Mouse (Mus musculus) hindbrain, embryonic 16.5 days (tissue): ENCODE data around the gene Oscp1. TPM values are rescaled to one million over a fixed set of nuclear protein-coding genes. Genes with fewer than 3 reads are reported as not detected.

Experiments
- ATAC-seq: fragments of 200-750 bp; cut with Nextera tagmentation; 2 replicates; pipeline ENCODE4 v1.8.0; 2017; ENCODE audit warnings: moderate TSS enrichment, moderate library complexity
- H3K27ac ChIP-seq: fragments of 300-500 bp; sonication (generic); 2 replicates; pipeline ENCODE4 v1.5.1; 2014; ENCODE audit warnings: low read depth, mild to moderate bottlenecking, control low read depth, low read length, moderate library complexity
- H3K27me3 ChIP-seq: fragments of 300-500 bp; sonication (generic); replicated peaks from 2 replicates; pipeline ENCODE4 v1.6.1; 2014; ENCODE audit warnings: low read length; ENCODE audit not compliant: control insufficient read depth, insufficient read depth
- H3K36me3 ChIP-seq: fragments of 300-500 bp; sonication (generic); 2 replicates; pipeline ENCODE4 v1.6.1; 2014; ENCODE audit warnings: mild to moderate bottlenecking, low read length, moderate library complexity, mixed read lengths; ENCODE audit not compliant: control insufficient read depth, insufficient read depth
- H3K4me1 ChIP-seq: fragments of 300-500 bp; sonication (generic); 2 replicates; pipeline ENCODE4 v1.6.1; 2014; ENCODE audit warnings: low read depth, low read length; ENCODE audit not compliant: control insufficient read depth, insufficient read depth
- H3K4me2 ChIP-seq: fragments of 300-500 bp; sonication (generic); 2 replicates; pipeline ENCODE4 v1.6.1; 2014; ENCODE audit warnings: mild to moderate bottlenecking, low read length, control low read depth, moderate library complexity
- H3K4me3 ChIP-seq: fragments of 300-500 bp; sonication (generic); 2 replicates; pipeline ENCODE4 v1.5.1; 2014; ENCODE audit warnings: mild to moderate bottlenecking, low read length, control low read depth, moderate library complexity
- H3K9ac ChIP-seq: fragments of 300-500 bp; sonication (generic); 2 replicates; pipeline ENCODE4 v1.6.1; 2014; ENCODE audit warnings: low read depth, mild to moderate bottlenecking, control low read depth, low read length, moderate library complexity
- H3K9me3 ChIP-seq: fragments of 300-500 bp; sonication (generic); 2 replicates; pipeline ENCODE4 v1.6.1; 2014; ENCODE audit warnings: mild to moderate bottlenecking, low read length, moderate library complexity; ENCODE audit not compliant: control insufficient read depth
- WGBS: fragments of 180-500 bp; shearing (Covaris S2); extraction: QIAGEN DNeasy Blood & Tissue Kit; methylation state at CpG from one replicate; pipeline ENCODE4 v1.1.7; 2014; 5-methylcytosine and 5-hydroxymethylcytosine counted together
- polyA plus RNA-seq: library from polyadenylated mRNA; unstranded; fragments of >200 nt; fragmentation: Nextera tagmentation; extraction: Ambion mirVana; gene quantifications from 2 replicates; pipeline ENCODE4 v1.2.1, GENCODE M21; 2015

The Oscp1 gene
- polyA plus RNA-seq, 1 experiment from 2014 or later: 42.9 TPM

DNA sequence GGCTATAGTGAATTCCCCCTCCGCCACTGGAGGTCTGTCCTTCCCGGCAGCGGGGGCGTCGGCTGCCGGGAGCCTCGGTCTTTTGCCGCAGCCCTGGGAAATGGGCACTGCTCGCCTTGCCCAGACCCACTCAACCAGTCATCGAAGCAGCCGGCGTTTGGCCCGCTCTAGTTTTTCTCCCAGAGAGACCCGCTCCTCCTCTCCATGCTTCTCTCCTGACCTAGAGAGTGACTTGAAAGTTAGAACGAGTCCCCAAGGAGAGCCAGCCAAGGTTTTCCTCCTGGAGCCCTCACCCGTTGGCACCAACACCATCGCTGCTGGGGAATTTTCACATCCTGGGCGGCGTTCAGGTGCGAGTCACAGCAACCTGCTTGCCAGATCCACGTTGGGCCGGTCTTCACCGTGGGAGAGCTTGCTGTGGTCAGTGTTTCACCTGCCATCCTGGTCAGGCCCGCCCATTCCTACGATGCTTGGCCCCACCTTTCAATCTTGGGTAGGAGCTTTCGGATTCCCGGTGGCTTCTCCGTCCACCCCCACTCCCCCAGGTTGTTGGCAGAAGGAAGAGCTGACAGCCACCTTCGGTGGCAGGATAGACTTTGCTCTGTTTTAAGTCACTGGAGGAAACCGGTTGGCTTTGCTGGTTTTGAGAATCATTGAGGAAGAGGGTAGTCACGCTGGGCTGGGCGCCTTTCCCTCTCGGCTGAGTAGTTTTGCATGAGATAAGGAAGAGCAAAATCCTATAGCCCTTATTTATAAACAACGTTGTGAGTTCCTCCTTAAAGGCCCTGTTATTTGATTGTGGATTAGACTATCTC is 46.1 kb downstream of the Oscp1 start:
- ATAC-seq: no peak; the same call in 1 of the 2 replicates
- H3K36me3 ChIP-seq: no peaks in the 10 kb centered on the region
- H3K27ac ChIP-seq: peak overlapping the region; percentile 81
- peaks cover 39% of the 10 kb centered on the region for H3K4me1 ChIP-seq
- H3K9me3 ChIP-seq: no peaks in the 10 kb centered on the region
- peak overlapping the region; percentile 82 for H3K4me2 ChIP-seq
- peak overlapping the region; percentile 91 for H3K4me3 ChIP-seq
- peak overlapping the region; percentile 89 for H3K9ac ChIP-seq
- H3K27me3 ChIP-seq: no peaks in the 10 kb centered on the region
- 3% methylated on average over 34 of the region's 34 CpGs for WGBS

DNA sequence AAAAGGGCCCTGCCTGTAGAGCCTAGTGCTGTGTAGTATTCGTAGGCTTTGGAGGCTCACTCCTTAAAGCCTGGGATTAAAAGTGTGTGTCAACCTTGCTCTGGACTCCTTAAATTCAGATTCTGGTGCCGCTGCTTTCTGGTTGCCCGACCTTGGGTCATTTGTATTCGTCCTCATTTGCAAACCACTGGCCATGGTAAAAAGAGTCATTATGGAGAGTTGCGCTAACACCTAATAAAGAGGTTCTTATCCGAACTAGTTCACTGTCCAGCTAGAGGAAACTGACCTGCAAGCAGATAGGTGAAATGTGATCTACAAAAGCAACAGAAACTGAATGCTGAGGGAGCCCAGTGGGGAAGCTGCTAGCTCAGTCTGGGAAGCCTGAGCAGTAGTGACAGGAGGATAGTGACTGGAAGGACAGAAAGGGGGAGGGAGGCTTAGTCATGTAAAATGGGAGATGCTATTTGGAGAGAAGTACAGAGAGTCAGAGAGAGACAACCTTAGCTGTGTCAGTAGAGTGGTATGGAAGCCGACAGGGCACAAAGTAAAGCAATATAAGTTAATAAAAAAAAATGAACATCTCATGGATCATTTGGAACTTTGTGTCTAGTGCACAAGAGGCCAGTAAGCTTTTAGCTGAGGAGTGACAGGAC is 46.9 kb downstream of the Oscp1 start:
- 47% methylated on average over 7 of the region's 7 CpGs for whole genome bisulfite sequencing
- peak overlapping the region; percentile 91 for H3K4me3 ChIP-seq
- H3K9me3 ChIP-seq: no peaks in the 10 kb centered on the region
- H3K27me3 ChIP-seq: no peaks in the 10 kb centered on the region
- H3K4me2 ChIP-seq: peak overlapping the region; percentile 82
- no peaks in the 10 kb centered on the region for H3K36me3 ChIP-seq
- peaks cover 46% of the 10 kb centered on the region for H3K4me1 ChIP-seq
- no peak overlapping the region for H3K27ac ChIP-seq
- peak overlapping the region; percentile 89 for H3K9ac ChIP-seq
- ATAC-seq: no peak

DNA sequence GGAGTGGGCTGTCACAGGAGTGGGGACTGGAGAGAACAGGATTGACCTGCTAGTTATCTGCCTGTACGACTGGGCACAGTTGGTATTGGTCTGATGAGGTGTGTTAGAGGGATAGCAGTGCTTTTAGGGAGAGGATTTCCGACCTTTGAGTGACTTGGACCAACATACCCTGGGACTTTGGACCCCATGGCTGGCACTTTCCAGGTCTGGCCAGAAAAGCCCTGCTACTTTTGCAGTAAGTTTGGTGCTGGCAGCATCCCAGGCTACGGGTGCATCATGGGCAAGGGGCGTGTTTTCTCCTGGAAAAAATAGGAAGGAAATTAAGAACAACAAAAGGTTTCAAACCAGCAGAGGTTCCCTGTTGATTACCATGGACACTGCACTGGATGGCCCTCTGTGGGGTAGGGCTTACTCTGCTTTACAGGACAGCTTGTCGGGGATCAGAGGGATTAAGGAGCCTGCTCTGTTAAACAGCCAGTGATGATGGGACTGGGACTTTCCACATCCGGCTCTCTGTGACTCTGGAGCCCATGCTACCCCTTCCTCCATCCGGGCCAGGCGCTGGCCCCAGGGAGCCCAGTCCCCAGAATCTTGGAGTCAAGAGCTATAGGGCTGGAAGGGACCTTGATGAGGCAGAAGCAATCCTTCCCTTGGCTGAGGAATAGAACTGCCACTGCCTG is 49.8 kb downstream of the Oscp1 start:
- Histone ChIP-seq H3K4me3 (no peak overlapping the region), H3K4me1 (peaks cover 53% of the 10 kb centered on the region), H3K9ac (peak overlapping the region; percentile 38; the same call in 1 of the 2 replicates), H3K4me2 (no peak overlapping the region), H3K27ac (0 out of 2 replicates have a peak overlapping the region, but pooled peaks have one; percentile 36), H3K9me3 (no peaks in the 10 kb centered on the region), H3K36me3 (no peaks in the 10 kb centered on the region), H3K27me3 (no peaks in the 10 kb centered on the region)
- ATAC-seq: no peak
- WGBS: 56% methylated on average over 8 of the region's 8 CpGs

DNA sequence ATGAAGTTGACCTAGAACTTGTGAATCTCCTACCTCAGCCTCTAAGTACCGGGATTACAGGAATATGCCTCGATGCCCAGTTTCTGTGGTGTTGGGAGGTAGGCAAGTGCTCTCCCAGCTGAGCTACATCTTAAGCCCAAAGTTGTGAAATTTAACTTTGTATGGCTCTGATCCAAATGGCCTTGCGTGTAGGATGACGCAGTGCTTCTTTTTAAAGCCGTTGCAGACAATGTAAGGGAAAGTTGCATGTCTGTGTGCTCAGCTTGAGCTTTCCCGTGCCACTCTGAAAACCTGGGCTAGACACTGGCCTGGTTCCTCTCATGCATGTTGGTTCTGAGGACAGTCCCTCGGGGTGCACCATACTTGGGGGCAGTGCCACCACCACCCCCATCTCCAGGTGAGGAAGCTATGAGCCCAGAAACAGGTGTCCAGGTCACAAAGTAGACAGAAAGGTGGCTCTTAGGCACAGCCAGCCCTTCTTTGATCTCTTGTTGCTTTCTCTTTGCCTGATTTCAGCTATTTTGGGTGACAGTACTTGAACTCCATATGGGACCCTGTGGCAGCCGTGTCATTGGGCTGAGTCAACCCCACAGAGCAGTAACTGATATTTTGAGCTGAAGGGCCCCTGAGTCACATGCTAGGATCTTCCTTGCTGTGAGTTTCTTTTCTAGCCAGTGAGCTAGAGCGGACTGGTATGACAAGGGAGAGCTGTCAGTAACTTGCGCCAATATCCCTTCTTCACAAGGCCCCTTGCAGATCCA is 51.4 kb downstream of the Oscp1 start:
- no peak overlapping the region; the same call in 1 of the 2 replicates for H3K4me2 ChIP-seq
- H3K4me1 ChIP-seq: peaks cover 49% of the 10 kb centered on the region
- H3K9me3 ChIP-seq: no peaks in the 10 kb centered on the region
- no peak for ATAC-seq
- 74% methylated on average over 10 of the region's 10 CpGs for WGBS
- H3K27ac ChIP-seq: peak overlapping the region; percentile 75
- peak overlapping the region; percentile 50 for H3K9ac ChIP-seq
- no peak overlapping the region for H3K4me3 ChIP-seq
- H3K36me3 ChIP-seq: no peaks in the 10 kb centered on the region
- H3K27me3 ChIP-seq: no peaks in the 10 kb centered on the region

DNA sequence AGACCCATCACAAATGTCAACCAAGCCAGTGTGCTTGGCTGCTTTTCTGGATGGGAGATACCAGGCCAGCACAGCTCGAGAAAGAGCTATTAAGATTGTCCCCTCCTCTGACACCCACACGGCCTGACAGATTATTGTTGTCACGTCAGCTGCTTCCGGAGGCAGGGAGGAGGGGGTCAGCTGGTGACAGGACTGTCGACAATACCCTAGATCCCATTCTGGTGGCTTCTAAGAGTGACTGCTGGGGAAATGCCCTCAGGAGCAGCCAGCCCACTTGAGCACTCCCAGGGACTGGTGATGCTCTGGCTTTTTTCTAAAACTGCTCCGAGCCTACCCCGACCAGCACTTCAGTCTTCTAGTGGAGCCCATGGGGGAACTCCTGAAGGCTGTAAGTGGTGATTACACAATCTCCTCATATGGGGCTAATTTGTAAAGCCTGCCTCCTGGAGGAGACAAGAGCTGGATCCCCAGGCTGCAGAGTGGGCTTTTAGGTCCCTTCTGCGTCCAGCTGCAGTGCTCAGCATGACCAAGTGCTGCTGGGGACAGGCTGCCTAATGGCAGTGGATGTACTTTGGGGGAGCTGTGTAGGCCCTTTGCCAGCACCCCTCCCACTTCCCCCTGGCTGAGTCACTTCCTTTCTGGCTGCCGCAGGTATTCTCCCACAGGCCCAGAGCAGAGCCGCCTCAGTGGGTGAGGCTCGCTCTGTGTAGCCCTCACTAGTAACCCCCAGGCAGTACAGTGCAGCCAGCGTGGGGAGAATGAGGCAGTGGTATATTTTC is 52.2 kb downstream of the Oscp1 start:
- Histone ChIP-seq H3K9ac (peak overlapping the region; percentile 50), H3K4me3 (no peak overlapping the region), H3K9me3 (no peaks in the 10 kb centered on the region), H3K4me1 (peaks cover 41% of the 10 kb centered on the region), H3K36me3 (no peaks in the 10 kb centered on the region), H3K4me2 (peak overlapping the region; percentile 33), H3K27ac (peak overlapping the region; percentile 75), H3K27me3 (no peaks in the 10 kb centered on the region)
- 7% methylated on average over 12 of the region's 12 CpGs for WGBS
- peak; percentile 64 for ATAC-seq

DNA sequence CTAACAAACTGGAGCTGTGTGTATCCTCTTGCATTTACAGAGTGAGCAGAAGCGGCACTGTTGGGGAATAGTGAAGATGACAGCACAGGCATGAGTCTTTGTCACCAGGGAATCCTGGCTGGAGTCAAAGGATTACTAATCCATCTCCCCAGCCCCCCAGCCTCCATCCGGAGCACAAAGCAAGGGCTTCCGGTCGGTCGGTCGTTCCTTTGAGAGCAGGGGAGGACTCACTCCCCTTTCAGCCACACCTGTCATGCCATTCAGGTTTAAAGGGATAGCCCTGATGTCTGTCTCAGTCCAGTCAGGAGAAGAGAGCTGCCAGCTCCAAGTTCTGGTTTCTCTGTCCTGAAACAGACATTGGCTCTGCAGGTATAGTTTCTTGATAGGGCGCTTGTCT is 52.8 kb downstream of the Oscp1 start:
- Histone ChIP-seq H3K27me3 (no peaks in the 10 kb centered on the region), H3K4me1 (peaks cover 35% of the 10 kb centered on the region), H3K9me3 (no peaks in the 10 kb centered on the region), H3K4me2 (peak overlapping the region; percentile 33), H3K9ac (peak overlapping the region; percentile 50), H3K27ac (peak overlapping the region; percentile 75), H3K36me3 (no peaks in the 10 kb centered on the region), H3K4me3 (no peak overlapping the region)
- ATAC-seq: no peak
- 20% methylated on average over 7 of the region's 7 CpGs for WGBS

DNA sequence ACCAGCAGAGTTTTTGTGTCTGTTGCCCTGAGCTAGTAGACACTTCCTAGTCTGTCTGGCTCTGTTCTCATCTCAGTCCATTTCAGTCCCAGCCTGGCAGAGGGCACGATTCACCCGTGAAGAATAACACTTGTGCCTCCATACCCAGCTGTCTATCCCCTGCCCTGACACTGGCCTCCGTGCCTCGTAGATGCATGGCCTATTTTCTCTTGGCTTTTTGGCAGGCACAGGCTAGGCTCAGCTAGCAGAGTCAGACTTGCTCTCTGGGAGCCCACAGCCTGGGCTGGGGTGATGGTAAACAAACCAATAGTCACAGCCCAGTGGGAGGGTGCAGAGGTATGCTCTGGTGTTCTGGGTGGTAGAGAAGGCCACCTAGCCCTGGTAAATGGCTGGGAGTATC is 54.9 kb downstream of the Oscp1 start:
- WGBS: 56% methylated on average over 4 of the region's 4 CpGs

DNA sequence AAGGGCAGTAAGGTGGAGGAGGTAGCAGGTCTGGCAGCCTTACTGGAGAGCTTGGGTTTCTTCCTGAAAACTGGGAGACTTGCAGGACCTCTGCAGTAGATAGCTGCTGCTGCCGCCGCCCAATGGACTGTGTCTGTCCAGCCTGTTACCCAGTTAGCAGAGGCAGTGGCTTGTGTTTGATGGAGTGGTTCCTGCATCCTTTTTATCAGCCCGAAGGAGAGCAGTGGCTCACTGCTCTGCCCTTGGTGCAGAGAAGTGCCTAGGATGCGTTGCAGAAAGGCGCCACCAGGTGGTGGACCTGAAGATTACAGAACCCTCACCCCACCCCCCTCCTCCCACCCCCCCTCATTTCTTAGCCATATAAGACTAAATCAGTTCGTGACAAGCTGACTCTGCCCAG is 55.6 kb downstream of the Oscp1 start:
- peaks cover 21% of the 10 kb centered on the region for H3K4me1 ChIP-seq

More for the DNA sequence above, 54.9 kb downstream of the Oscp1 start:
- Histone ChIP-seq H3K9me3 (no peaks in the 10 kb centered on the region), H3K27me3 (no peaks in the 10 kb centered on the region), H3K27ac (no peak overlapping the region), H3K4me2 (no peak overlapping the region), H3K4me1 (peaks cover 26% of the 10 kb centered on the region), H3K4me3 (no peak overlapping the region), H3K36me3 (no peaks in the 10 kb centered on the region), H3K9ac (no peak overlapping the region)
- no peak for ATAC-seq

More for the DNA sequence above, 55.6 kb downstream of the Oscp1 start:
- Histone ChIP-seq H3K4me3 (no peak overlapping the region), H3K36me3 (no peaks in the 10 kb centered on the region), H3K4me2 (no peak overlapping the region), H3K9me3 (no peaks in the 10 kb centered on the region), H3K27me3 (no peaks in the 10 kb centered on the region), H3K9ac (no peak overlapping the region), H3K27ac (no peak overlapping the region)
- 26% methylated on average over 6 of the region's 6 CpGs for WGBS
- ATAC-seq: no peak
